Mouse (Mus musculus): ENCODE data around the gene Rhox3g. TPM values are rescaled to one million over a fixed set of nuclear protein-coding genes. Genes with fewer than 3 reads are reported as not detected.

The Rhox3g gene
- not detected for polyA plus RNA-seq (2017; shearing (Covaris generic))

GRCm38 (mm10) chrX:37628512-37628911 is at the start of gene Rhox3g:
Gene Rhox3g (minus strand): TSS chrX:37628612.

GRCm38 (mm10) chrX:37673177-37673576 is 44.8 kb upstream of the Rhox3g start, which contains the start of gene Rhox2h:
Gene Rhox2h (minus strand): TSS chrX:37673277.

GRCm38 (mm10) chrX:37668664-37669063 is 40.3 kb upstream of the Rhox3g start, which contains the start of gene Rhox3h:
Gene Rhox3h (minus strand): TSS chrX:37668764.

GRCm38 (mm10) chrX:37651227-37651626 is 22.8 kb upstream of the Rhox3g start, which contains the start of gene Rhox4g:
Gene Rhox4g (minus strand): TSS chrX:37651327.

GRCm38 (mm10) chrX:37643370-37643769 is 15.0 kb upstream of the Rhox3g start, which contains the start of gene Rhox2g:
Gene Rhox2g (minus strand): TSS chrX:37643470.

GRCm38 (mm10) chrX:37607604-37608003 is 20.8 kb downstream of the Rhox3g start, which contains the start of gene Rhox4f:
Gene Rhox4f (minus strand): TSS chrX:37607704.

GRCm38 (mm10) chrX:37580692-37581091 is 47.7 kb downstream of the Rhox3g start, which contains the start of gene Rhox3f:
Gene Rhox3f (plus strand): TSS chrX:37580992.

Other genes starting within 250 kb of the Rhox3g start
- not detected for gene Rhox3a2, start 248.6 kb downstream of the Rhox3g start, polyA plus RNA-seq (2017; shearing (Covaris generic))
- not detected for gene Rhox4a2, start 237.8 kb downstream of the Rhox3g start, polyA plus RNA-seq (2017; shearing (Covaris generic))
- not detected for gene Rhox2b, start 216.5 kb downstream of the Rhox3g start, polyA plus RNA-seq (2017; shearing (Covaris generic))
- not detected for gene Rhox4b, start 196.1 kb downstream of the Rhox3g start, polyA plus RNA-seq (2017; shearing (Covaris generic))
- gene Rhox2c, start 174.9 kb downstream of the Rhox3g start, polyA plus RNA-seq (2017; shearing (Covaris generic)), result not detected
- gene Rhox3c, start 170.0 kb downstream of the Rhox3g start, polyA plus RNA-seq (2017; shearing (Covaris generic)), result not detected
- gene Rhox4c, start 148.3 kb downstream of the Rhox3g start, polyA plus RNA-seq (2017; shearing (Covaris generic)), result not detected
- not detected for gene Rhox2d, start 135.2 kb downstream of the Rhox3g start, polyA plus RNA-seq (2017; shearing (Covaris generic))
- gene Rhox4d, start 114.3 kb downstream of the Rhox3g start, polyA plus RNA-seq (2017; shearing (Covaris generic)), result not detected
- gene Rhox2e, start 98.2 kb downstream of the Rhox3g start, polyA plus RNA-seq (2017; shearing (Covaris generic)), result not detected
- not detected for gene Rhox3e, start 86.6 kb downstream of the Rhox3g start, polyA plus RNA-seq (2017; shearing (Covaris generic))
- 0.20 TPM for gene Rhox4e, start 71.2 kb downstream of the Rhox3g start, polyA plus RNA-seq (2017; shearing (Covaris generic))
- not detected for gene Rhox2f, start 57.2 kb downstream of the Rhox3g start, polyA plus RNA-seq (2017; shearing (Covaris generic))
- gene Rhox3f, start 47.6 kb downstream of the Rhox3g start, polyA plus RNA-seq (2017; shearing (Covaris generic)), result not detected
- gene Rhox4f, start 20.9 kb downstream of the Rhox3g start, polyA plus RNA-seq (2017; shearing (Covaris generic)), result 0.29 TPM
- not detected for gene Rhox2g, start 14.9 kb upstream of the Rhox3g start, polyA plus RNA-seq (2017; shearing (Covaris generic))
- gene Rhox4g, start 22.7 kb upstream of the Rhox3g start, polyA plus RNA-seq (2017; shearing (Covaris generic)), result not detected
- not detected for gene Rhox3h, start 40.2 kb upstream of the Rhox3g start, polyA plus RNA-seq (2017; shearing (Covaris generic))
- not detected for gene Rhox2h, start 44.7 kb upstream of the Rhox3g start, polyA plus RNA-seq (2017; shearing (Covaris generic))
- not detected for gene Rhox5, start 176.2 kb upstream of the Rhox3g start, polyA plus RNA-seq (2017; shearing (Covaris generic))
- gene Rhox6, start 198.3 kb upstream of the Rhox3g start, polyA plus RNA-seq (2017; shearing (Covaris generic)), result not detected
- gene Rhox7a, start 203.1 kb upstream of the Rhox3g start, polyA plus RNA-seq (2017; shearing (Covaris generic)), result not detected